14 mouse cellular contexts compared by ENCODE assay signal in genomic region chr15:36666566-36666965, GRCm38 (mm10).
A peak's percentile ranks its signal among the peaks of the same experiment; 100 is the strongest.
DNase-seq lines count a peak whose midpoint lies in the region; ATAC-seq lines count a peak whose summit lies in the region.
"Had no signal": no experiment of that assay in that cellular context is flagged by ENCODE, and none has a peak within 500 bp of the region (broad histone marks: within the 10 kb centered on the region; RNA-seq: fewer than 3 reads in every experiment).

No protein-coding gene starts in this region.

- peaks cover 5% of the 10 kb centered on the region for H3K4me1 ChIP-seq in intestine, embryonic 16.5 days (ENCODE audit: control insufficient read depth, insufficient read depth, low read length)

- 51% methylated on average over 3 of the region's 3 CpGs for WGBS in intestine, embryonic 16.5 days

- H3K4me3 ChIP-seq in intestine, embryonic 16.5 days (ENCODE audit: low read length): no peak overlapping the region
- H3K4me3 ChIP-seq: erythroblast, embryonic 14.5 days; liver, embryonic 12.5 days; midbrain, embryonic 10.5 days; neural tube, embryonic 12.5 days had no signal

- no peak overlapping the region for H3K27ac ChIP-seq in intestine, embryonic 16.5 days (ENCODE audit: low read length)
- H3K27ac ChIP-seq: hindbrain, postnatal 0 days; liver, embryonic 12.5 days; midbrain, embryonic 10.5 days; neural tube, embryonic 12.5 days had no signal

- no peaks in the 10 kb centered on the region for H3K9me3 ChIP-seq in intestine, embryonic 16.5 days (ENCODE audit: control insufficient read depth, low read length)
- H3K9me3 ChIP-seq: liver, embryonic 12.5 days; midbrain, embryonic 10.5 days; neural tube, embryonic 12.5 days had no signal

- H3K4me2 ChIP-seq in intestine, embryonic 16.5 days (ENCODE audit: low read depth, low read length): no peak overlapping the region
- H3K4me2 ChIP-seq: liver, embryonic 12.5 days; neural tube, embryonic 12.5 days had no signal

- ATAC-seq in intestine, embryonic 16.5 days: peak; percentile 55
- ATAC-seq in megakaryocyte progenitor cell, adult 5-6 weeks (replicated peaks; ENCODE audit: poor library complexity): peak; percentile 88
- ATAC-seq: hindbrain, postnatal 0 days; liver, embryonic 12.5 days had no signal

- H3K36me3 ChIP-seq in intestine, embryonic 16.5 days (ENCODE audit: control insufficient read depth, insufficient read depth, low read length): no peaks in the 10 kb centered on the region
- H3K36me3 ChIP-seq: liver, embryonic 12.5 days; midbrain, embryonic 10.5 days; neural tube, embryonic 12.5 days had no signal

- no peaks in the 10 kb centered on the region for H3K27me3 ChIP-seq in intestine, embryonic 16.5 days (replicated peaks; ENCODE audit: control insufficient read depth, insufficient read depth, low read length)
- H3K27me3 ChIP-seq: liver, embryonic 12.5 days; neural tube, embryonic 12.5 days had no signal

- DNase-seq in spleen, postnatal 36 days (ENCODE audit: low spot score in 2 of 2): peak; percentile 36 to 37
- no peak for DNase-seq in spleen, adult 12 weeks (ENCODE audit: low spot score)
- DNase-seq in thymus, postnatal 4 days: peak; percentile 55
- no peak for DNase-seq in ovary, adult 18-20 months (ENCODE audit: low spot score)
- no peak for DNase-seq in right cerebral cortex, postnatal 36 days (ENCODE audit: low spot score in 2 of 2)
- DNase-seq in kidney, adult 11 months: no peak
- DNase-seq: right cerebral cortex, adult 18-20 months had no signal

- no peak overlapping the region for H3K9ac ChIP-seq in intestine, embryonic 16.5 days (ENCODE audit: low read depth, low read length)
- H3K9ac ChIP-seq: liver, embryonic 12.5 days; neural tube, embryonic 12.5 days had no signal

Comparison
In these comparisons a context has a peak if more than half of its experiments do, and no peak if none do; other contexts are left out.
1. DNase-seq: peak in spleen, postnatal 36 days (2 of 2) and thymus, postnatal 4 days (single experiment); none in spleen, adult 12 weeks (single experiment), ovary, adult 18-20 months (single experiment), right cerebral cortex, postnatal 36 days (0 of 2) and kidney, adult 11 months (single experiment).